Mouse (Mus musculus) CH12.LX (cell line): ENCODE data around the gene Bhlhe41. TPM values are rescaled to one million over a fixed set of nuclear protein-coding genes. Genes with fewer than 3 reads are reported as not detected.

ENCODE experiments used
- DNase-seq: peaks from one replicate; pipeline ENCODE4 v3.0.0-alpha.2; 2013; ENCODE audit errors: extremely low read depth
- H3K27ac ChIP-seq: 2 replicates; pipeline ENCODE4 v1.5.1; 2012; ENCODE audit warnings: low read depth, mild to moderate bottlenecking, control low read depth, moderate library complexity; ENCODE audit not compliant: insufficient read depth
- H3K27me3 ChIP-seq: replicated peaks from 2 replicates; pipeline ENCODE3; 2012; ENCODE audit warnings: inconsistent platforms
- H3K36me3 ChIP-seq, 2 experiments: replicated peaks in 1 of 2; 2 replicates each; pipeline versions ENCODE3 to v1.6.1; 2012; ENCODE audit warnings: inconsistent platforms in 1 of 2, low read length in 1 of 2, mild to moderate bottlenecking in 1 of 2, mixed read lengths in 1 of 2, moderate library complexity in 1 of 2; ENCODE audit not compliant: control insufficient read depth in 1 of 2, insufficient read depth in 1 of 2
- H3K4me1 ChIP-seq, 2 experiments: 2 replicates each; pipeline ENCODE4 v1.6.1; 2012; ENCODE audit warnings: inconsistent platforms in 1 of 2, moderate library complexity in 1 of 2; ENCODE audit not compliant: insufficient read depth in 2 of 2, control insufficient read depth in 1 of 2
- H3K4me2 ChIP-seq: 2 replicates; pipeline ENCODE4 v1.6.1; 2012; ENCODE audit warnings: low read depth, mild to moderate bottlenecking, control low read depth; ENCODE audit not compliant: poor library complexity, insufficient read depth, severe bottlenecking
- H3K4me3 ChIP-seq, 3 experiments: fragments of 150-350 bp in 1 of 3; sonication (generic) in 1 of 3; replicated peaks in 1 of 3; 2 replicates each; pipeline versions ENCODE3 to v1.5.1; 2011 to 2012; ENCODE audit warnings: low read depth in 2 of 3, low read length in 2 of 3, mild to moderate bottlenecking in 2 of 3, moderate library complexity in 2 of 3, control low read depth in 1 of 3, improper control_type of control experiment in 1 of 3, inconsistent platforms in 1 of 3, mixed read lengths in 1 of 3; ENCODE audit not compliant: poor library complexity in 1 of 3
- H3K79me2 ChIP-seq: replicated peaks from 2 replicates; pipeline ENCODE4 v1.6.1; 2012; ENCODE audit warnings: mild to moderate bottlenecking, moderate library complexity; ENCODE audit not compliant: control insufficient read depth, poor library complexity, insufficient read depth, severe bottlenecking; ENCODE audit errors: extremely low read depth
- H3K9ac ChIP-seq: 2 replicates; pipeline ENCODE4 v1.6.1; 2012; ENCODE audit warnings: low read depth, mild to moderate bottlenecking, control low read depth, moderate library complexity; ENCODE audit not compliant: insufficient read depth
- H3K9me3 ChIP-seq: replicated peaks from 2 replicates; pipeline ENCODE3; 2012; ENCODE audit warnings: low read length, inconsistent platforms, mixed read lengths
- CHD1 ChIP-seq: IDR thresholded peaks from 2 replicates; pipeline ENCODE4 v1.6.1; 2012; ENCODE audit warnings: low read depth, low read length, improper control_type of control experiment, inconsistent platforms
- E2F4 ChIP-seq: IDR thresholded peaks from 2 replicates; pipeline ENCODE4 v1.6.1; 2011; ENCODE audit warnings: low read depth, low read length, improper control_type of control experiment; ENCODE audit not compliant: insufficient replicate concordance
- ELF1 ChIP-seq: IDR thresholded peaks from 2 replicates; pipeline ENCODE4 v1.6.1; 2014; ENCODE audit warnings: low read depth, mild to moderate bottlenecking, inconsistent platforms, low read length, improper control_type of control experiment
- EP300 ChIP-seq: IDR thresholded peaks from 2 replicates; pipeline ENCODE4 v1.6.1; 2011; ENCODE audit warnings: low read length, improper control_type of control experiment
- ETS1 ChIP-seq: conservative IDR thresholded peaks from 2 replicates; pipeline ENCODE4 v1.6.1; 2012; ENCODE audit warnings: low read depth, mild to moderate bottlenecking, inconsistent platforms, low read length, improper control_type of control experiment, moderate library complexity
- IRF4 ChIP-seq: IDR thresholded peaks from 2 replicates; pipeline ENCODE4 v1.6.1; 2014; ENCODE audit warnings: low read depth, mild to moderate bottlenecking, inconsistent platforms, low read length, improper control_type of control experiment
- JUN ChIP-seq: IDR thresholded peaks from 2 replicates; pipeline ENCODE4 v1.6.1; 2011; ENCODE audit warnings: low read depth, mild to moderate bottlenecking, low read length, improper control_type of control experiment, moderate library complexity; ENCODE audit not compliant: insufficient read depth
- JUND ChIP-seq: conservative IDR thresholded peaks from 2 replicates; pipeline ENCODE4 v1.6.1; 2011; ENCODE audit warnings: low read depth, low read length, improper control_type of control experiment
- KAT2A ChIP-seq: IDR thresholded peaks from 2 replicates; pipeline ENCODE4 v1.6.1; 2012; ENCODE audit warnings: low read length, improper control_type of control experiment, inconsistent platforms; ENCODE audit not compliant: insufficient replicate concordance
- MAFK ChIP-seq: IDR thresholded peaks from 2 replicates; pipeline ENCODE4 v1.6.1; 2011; ENCODE audit warnings: low read length, improper control_type of control experiment; ENCODE audit not compliant: insufficient replicate concordance
- MAZ ChIP-seq: IDR thresholded peaks from 2 replicates; pipeline ENCODE4 v1.6.1; 2012; ENCODE audit warnings: low read depth, mild to moderate bottlenecking, inconsistent platforms, low read length, improper control_type of control experiment, moderate library complexity
- MEF2A ChIP-seq: IDR thresholded peaks from 2 replicates; pipeline ENCODE4 v1.6.1; 2014; ENCODE audit warnings: low read depth, mild to moderate bottlenecking, inconsistent platforms, low read length, improper control_type of control experiment, borderline replicate concordance
- MYC ChIP-seq: IDR thresholded peaks from 2 replicates; pipeline ENCODE4 v1.6.1; 2011; ENCODE audit warnings: low read depth, mild to moderate bottlenecking, improper control_type of control experiment, low read length
- NRF1 ChIP-seq: IDR thresholded peaks from 2 replicates; pipeline ENCODE4 v1.6.1; 2014; ENCODE audit warnings: low read depth, mild to moderate bottlenecking, inconsistent platforms, low read length, improper control_type of control experiment, moderate library complexity
- POLR2A ChIP-seq: IDR thresholded peaks from 2 replicates; pipeline ENCODE4 v1.6.1; 2011; ENCODE audit warnings: low read depth, mild to moderate bottlenecking, improper control_type of control experiment, low read length
- POLR2AphosphoS2 ChIP-seq: IDR thresholded peaks from 2 replicates; pipeline ENCODE4 v1.6.1; 2011; ENCODE audit warnings: low read depth, low read length, improper control_type of control experiment
- SIN3A ChIP-seq: IDR thresholded peaks from 2 replicates; pipeline ENCODE4 v1.6.1; 2012; ENCODE audit warnings: low read length, improper control_type of control experiment, inconsistent platforms
- SMC3 ChIP-seq: IDR thresholded peaks from 2 replicates; pipeline ENCODE4 v1.6.1; 2011; ENCODE audit warnings: low read depth, low read length, improper control_type of control experiment
- UBTF ChIP-seq: IDR thresholded peaks from 2 replicates; pipeline ENCODE4 v1.6.1; 2012; ENCODE audit warnings: low read depth, mild to moderate bottlenecking, inconsistent platforms, low read length, improper control_type of control experiment, moderate library complexity
- USF1 ChIP-seq: IDR thresholded peaks from 2 replicates; pipeline ENCODE4 v1.6.1; 2014; ENCODE audit warnings: low read depth, mild to moderate bottlenecking, inconsistent platforms, low read length, improper control_type of control experiment
- USF2 ChIP-seq: conservative IDR thresholded peaks from 2 replicates; pipeline ENCODE4 v1.6.1; 2011; ENCODE audit warnings: low read depth, low read length, improper control_type of control experiment
- ZC3H11A ChIP-seq: IDR thresholded peaks from 2 replicates; pipeline ENCODE4 v1.6.1; 2012; ENCODE audit warnings: low read depth, mild to moderate bottlenecking, inconsistent platforms, low read length, improper control_type of control experiment
- ZMIZ1 ChIP-seq: IDR thresholded peaks from 2 replicates; pipeline ENCODE4 v1.6.1; 2012; ENCODE audit warnings: low read depth, mild to moderate bottlenecking, inconsistent platforms, low read length, improper control_type of control experiment
- ZNF384 ChIP-seq: IDR thresholded peaks from 2 replicates; pipeline ENCODE4 v1.6.1; 2012; ENCODE audit warnings: low read depth, low read length, improper control_type of control experiment, inconsistent platforms
- dilution Hi-C: fragments of 300-500 bp; cut with MboI; formaldehyde crosslinking; loops from 2 replicates; pipeline ENCODE4 v1.14.3; 2020; ENCODE audit warnings: low sequenced_read_pairs; ENCODE audit not compliant: extremely low pct_unique_long_range_greater_than_20kb, extremely low pct_ligation_motif_present
- in situ Hi-C: fragments of 300-500 bp; cut with MboI; formaldehyde crosslinking; loops from 3 replicates; pipeline ENCODE4 v1.14.3; 2019; ENCODE audit warnings: low sequenced_read_pairs, low pct_ligation_motif_present, low pct_unique_long_range_greater_than_20kb, mixed read lengths
- polyA plus RNA-seq: library from polyadenylated mRNA; unstranded; fragments of >175 nt; gene quantifications from 2 replicates; pipeline ENCODE4 v1.2.1, GENCODE M21; 2012; ENCODE audit warnings: low read depth; ENCODE audit not compliant: insufficient read length
- total RNA-seq, 2 experiments: library from RNA; depleted of rRNA; stranded (reverse); fragments of 300-350 nt in 1 of 2; fragments of >200 nt in 1 of 2; gene quantifications; 2 replicates each; pipeline ENCODE4 v1.2.3; 2012 to 2014

Bhlhe41 gene
- total and polyA plus RNA-seq, 3 experiments: 12.5 to 105 (median 12.6) TPM

DNA sequence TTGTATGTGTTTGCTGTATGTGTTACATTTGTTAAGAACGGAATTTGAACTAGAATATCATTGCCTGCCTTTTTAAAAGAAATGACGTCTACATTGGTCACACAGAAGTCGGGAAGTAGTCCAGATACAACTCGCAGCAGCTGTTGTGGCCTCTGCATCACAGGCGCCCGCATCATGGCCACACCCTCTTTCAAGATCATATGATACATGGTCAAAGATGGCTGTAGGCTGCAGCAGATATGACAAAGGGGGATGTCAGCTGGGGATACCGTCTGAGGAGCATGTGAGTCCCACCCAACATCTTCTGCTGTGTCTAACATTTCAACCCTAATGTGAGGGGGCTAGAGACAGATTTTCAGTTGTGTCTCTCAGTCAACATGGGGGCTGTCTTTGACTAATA, 6.7 kb upstream of the Bhlhe41 start:
- Histone ChIP-seq H3K4me3 (no peak overlapping the region), H3K9me3 (no peaks in the 10 kb centered on the region)

DNA sequence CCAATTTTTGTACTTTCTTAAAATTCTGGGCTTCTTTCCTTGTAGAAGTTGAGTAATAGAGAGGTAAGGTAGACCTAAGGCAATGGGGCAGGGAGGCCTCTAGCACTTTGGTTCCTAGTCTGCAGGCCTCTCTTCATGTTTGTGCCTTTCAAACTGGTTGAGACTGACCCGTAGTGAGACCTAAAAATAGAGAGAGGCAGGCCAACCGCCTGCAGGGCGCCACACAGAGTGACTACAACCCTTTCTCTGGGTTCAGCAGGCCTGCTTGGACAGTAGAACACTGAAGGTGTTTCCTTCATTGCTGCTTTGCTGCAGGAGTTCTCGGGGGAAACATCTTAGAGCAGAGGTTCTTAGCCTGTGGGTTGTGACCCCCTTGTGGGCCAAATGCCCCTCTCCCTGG, 5.6 kb upstream of the Bhlhe41 start:
- no peak for DNase-seq
- no peak overlapping the region for H3K27ac ChIP-seq
- no peak overlapping the region for H3K4me2 ChIP-seq
- H3K9me3 ChIP-seq: no peaks in the 10 kb centered on the region
- TF ChIP-seq USF2 (no peak), MAFK (no peak), E2F4 (no peak), UBTF (no peak), POLR2AphosphoS2 (no peak), NRF1 (no peak), ZMIZ1 (no peak), USF1 (no peak), SMC3 (no peak), MEF2A (no peak), MAZ (no peak), MYC (no peak), ETS1 (no peak), IRF4 (no peak), ELF1 (no peak), JUN (no peak), JUND (no peak), CHD1 (no peak), KAT2A (no peak), ZNF384 (no peak)
- TF ChIP-seq, all 38 proteins: peak for 0
- Histone ChIP-seq H3K27me3 (no peaks in the 10 kb centered on the region), H3K4me1 (peaks cover 12 to 63% of the 10 kb centered on the region in 2 experiments), H3K4me3 (no peak overlapping the region), H3K79me2 (no peaks in the 10 kb centered on the region), H3K36me3 (no peaks in the 10 kb centered on the region), H3K9ac (no peak overlapping the region)
- dilution Hi-C loops (no loop called here), in situ Hi-C loops (no loop called here)

More for the DNA sequence above, 6.7 kb upstream of the Bhlhe41 start:
- Histone ChIP-seq H3K4me2 (no peak overlapping the region), H3K9ac (no peak overlapping the region), H3K27me3 (no peaks in the 10 kb centered on the region), H3K36me3 (no peaks in the 10 kb centered on the region), H3K79me2 (no peaks in the 10 kb centered on the region), H3K27ac (no peak overlapping the region), H3K4me1 (peaks cover 19 to 63% of the 10 kb centered on the region in 2 experiments)
- in situ Hi-C loops: no loop called here
- TF ChIP-seq ELF1: no peak
- TF ChIP-seq JUND: no peak
- TF ChIP-seq ZC3H11A: no peak
- no peak for TF ChIP-seq KAT2A
- TF ChIP-seq MAFK: no peak
- no peak for TF ChIP-seq POLR2A
- TF ChIP-seq SIN3A: no peak
- TF ChIP-seq EP300: no peak
- no peak for TF ChIP-seq NRF1
- TF ChIP-seq ZNF384: no peak
- dilution Hi-C loops: no loop called here
- no peak for DNase-seq
